Mouse (Mus musculus) olfactory bulb, adult 2 months (tissue): ENCODE data around the gene Rin3.

Experiments
- CTCF ChIP-seq: fragments of 200-500 bp; IDR thresholded peaks from 2 replicates; pipeline ENCODE4 v1.5.1; 2012; ENCODE audit warnings: low read depth, mild to moderate bottlenecking, low read length, moderate library complexity; ENCODE audit not compliant: insufficient read depth
- POLR2A ChIP-seq: fragments of 200-500 bp; IDR thresholded peaks from 2 replicates; pipeline ENCODE4 v1.6.1; 2012; ENCODE audit warnings: mild to moderate bottlenecking, low read depth, low read length, moderate library complexity; ENCODE audit not compliant: insufficient read depth

- no peak for TF ChIP-seq CTCF
- TF ChIP-seq POLR2A, result no peak
Observed at GRCm38 (mm10) chr12:102296967-102297366, 14.1 kb downstream of the Rin3 start.
